Mouse (Mus musculus) embryonic facial prominence, embryonic 12.5 days (tissue): ENCODE results near the gene Peli1. TPM values are rescaled to one million over a fixed set of nuclear protein-coding genes. Genes with fewer than 3 reads are reported as not detected.

Source experiments
- ATAC-seq: fragments of 200-750 bp; cut with Nextera tagmentation; 2 replicates; pipeline ENCODE4 v1.8.0; 2017; ENCODE audit not compliant: insufficient number of reproducible peaks, insufficient read depth, low FRiP score, low TSS enrichment
- H3K27ac ChIP-seq: fragments of 300-500 bp; sonication (generic); 2 replicates; pipeline ENCODE4 v1.5.1; 2016; ENCODE audit warnings: mild to moderate bottlenecking
- H3K27me3 ChIP-seq: fragments of 300-500 bp; sonication (generic); 2 replicates; pipeline ENCODE4 v1.6.1; 2016; ENCODE audit warnings: mild to moderate bottlenecking, moderate library complexity
- H3K36me3 ChIP-seq: fragments of 300-500 bp; sonication (generic); 2 replicates; pipeline ENCODE4 v1.6.1; 2016; ENCODE audit warnings: mild to moderate bottlenecking
- H3K4me1 ChIP-seq: fragments of 300-500 bp; sonication (generic); 2 replicates; pipeline ENCODE4 v1.6.1; 2016
- H3K4me2 ChIP-seq: fragments of 300-500 bp; sonication (generic); replicated peaks from 2 replicates; pipeline ENCODE4 v1.6.1; 2016; ENCODE audit warnings: mild to moderate bottlenecking, moderate library complexity
- H3K4me3 ChIP-seq: fragments of 300-500 bp; sonication (generic); 2 replicates; pipeline ENCODE4 v1.5.1; 2016; ENCODE audit warnings: mild to moderate bottlenecking
- H3K9ac ChIP-seq: fragments of 300-500 bp; sonication (generic); 2 replicates; pipeline ENCODE4 v1.6.1; 2016; ENCODE audit warnings: mild to moderate bottlenecking, moderate library complexity
- H3K9me3 ChIP-seq: fragments of 300-500 bp; sonication (generic); 2 replicates; pipeline ENCODE4 v1.6.1; 2016; ENCODE audit warnings: mild to moderate bottlenecking, moderate library complexity
- WGBS: fragments of 180-500 bp; shearing (Covaris S2); methylation state at CpG from one replicate; pipeline ENCODE4 v1.1.7; 2016; 5-methylcytosine and 5-hydroxymethylcytosine counted together
- polyA plus RNA-seq: library from polyadenylated mRNA; unstranded; fragments of >200 nt; fragmentation: Nextera tagmentation; extraction: Ambion mirVana; gene quantifications from 2 replicates; pipeline ENCODE4 v1.2.1, GENCODE M21; 2016

The Peli1 gene
- polyA plus RNA-seq, 1 experiment from 2014 or later = 65.5 TPM

DNA sequence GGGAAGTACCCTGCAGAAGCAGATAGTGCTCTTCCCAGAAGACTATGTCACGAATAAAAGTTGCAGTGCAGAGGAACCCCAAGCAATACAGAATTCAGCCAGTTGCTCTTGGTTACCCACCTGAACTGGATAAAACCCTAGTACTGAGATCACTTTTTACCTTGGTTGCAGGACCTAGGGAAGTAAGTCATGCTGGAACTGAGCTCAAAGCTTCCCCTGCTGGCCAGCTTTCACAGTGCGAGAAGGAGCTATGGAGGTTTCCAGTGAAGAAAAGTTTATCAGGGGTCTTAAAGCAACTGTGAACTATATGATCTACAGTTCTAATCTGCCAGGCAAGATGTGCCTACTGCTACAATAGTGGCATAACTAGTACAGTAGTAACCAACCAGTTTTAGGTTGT, 5.5 kb downstream of the Peli1 start:
- Histone ChIP-seq H3K9ac (no peak overlapping the region), H3K27me3 (no peaks in the 10 kb centered on the region), H3K9me3 (no peaks in the 10 kb centered on the region), H3K36me3 (no peaks in the 10 kb centered on the region), H3K4me2 (no peak overlapping the region), H3K4me1 (peaks cover 11% of the 10 kb centered on the region), H3K27ac (no peak overlapping the region), H3K4me3 (no peak overlapping the region)
- WGBS = 92% methylated on average over 2 of the region's 2 CpGs
- ATAC-seq = no peak

DNA sequence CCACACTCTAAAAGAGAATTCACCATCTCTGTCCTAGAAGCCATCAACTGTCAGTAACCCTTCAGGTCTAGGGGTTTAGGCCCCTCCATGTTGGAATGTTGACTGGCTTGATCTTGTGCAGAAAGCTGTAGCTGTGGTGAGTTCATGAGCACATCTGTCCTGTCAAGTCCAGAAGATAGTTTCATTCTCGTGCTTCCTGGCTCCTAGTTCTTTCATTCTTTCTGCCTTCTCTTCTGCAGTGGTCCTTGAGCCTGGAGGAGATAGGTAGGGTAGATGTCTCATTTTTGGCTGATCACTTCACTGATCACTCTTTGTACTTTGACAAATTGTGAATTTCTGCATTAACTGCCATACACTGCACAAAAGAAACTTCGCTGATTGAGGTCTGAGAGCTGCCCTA, 7.4 kb downstream of the Peli1 start:
- no peak overlapping the region for H3K4me2 ChIP-seq
- ATAC-seq = no peak

DNA sequence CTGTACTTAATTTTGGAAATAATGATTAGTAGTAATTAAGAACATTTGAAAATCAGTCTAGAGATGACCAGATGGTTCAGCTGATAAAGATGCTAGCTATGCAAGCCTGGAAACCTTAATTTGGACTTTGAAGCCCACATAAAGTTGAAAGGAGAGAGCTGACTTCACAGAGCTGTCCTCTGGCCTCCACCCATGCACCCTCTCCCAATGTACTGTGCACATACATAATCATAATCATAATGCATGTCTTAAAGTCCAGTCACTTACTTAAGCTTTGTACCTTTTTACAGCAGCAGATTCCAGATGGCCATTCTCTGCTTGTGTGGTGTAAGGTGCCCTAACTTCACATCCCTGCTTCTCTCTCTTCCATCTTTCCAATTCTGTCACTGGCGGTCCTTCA, 9.6 kb downstream of the Peli1 start:
- Histone ChIP-seq H3K36me3 (no peaks in the 10 kb centered on the region), H3K27ac (no peak overlapping the region), H3K27me3 (no peaks in the 10 kb centered on the region), H3K4me1 (no peaks in the 10 kb centered on the region), H3K4me2 (no peak overlapping the region), H3K9ac (no peak overlapping the region), H3K4me3 (no peak overlapping the region), H3K9me3 (no peaks in the 10 kb centered on the region)
- ATAC-seq = no peak
- WGBS = 95% methylated on average over 1 of the region's 1 CpGs

More for the DNA sequence above, 7.4 kb downstream of the Peli1 start:
- no peaks in the 10 kb centered on the region for H3K9me3 ChIP-seq
- H3K4me1 ChIP-seq = peaks cover 9% of the 10 kb centered on the region
- H3K27me3 ChIP-seq = no peaks in the 10 kb centered on the region
- H3K27ac ChIP-seq = no peak overlapping the region
- 89% methylated on average over 2 of the region's 2 CpGs for WGBS
- H3K9ac ChIP-seq = no peak overlapping the region
- no peak overlapping the region for H3K4me3 ChIP-seq
- no peaks in the 10 kb centered on the region for H3K36me3 ChIP-seq

DNA sequence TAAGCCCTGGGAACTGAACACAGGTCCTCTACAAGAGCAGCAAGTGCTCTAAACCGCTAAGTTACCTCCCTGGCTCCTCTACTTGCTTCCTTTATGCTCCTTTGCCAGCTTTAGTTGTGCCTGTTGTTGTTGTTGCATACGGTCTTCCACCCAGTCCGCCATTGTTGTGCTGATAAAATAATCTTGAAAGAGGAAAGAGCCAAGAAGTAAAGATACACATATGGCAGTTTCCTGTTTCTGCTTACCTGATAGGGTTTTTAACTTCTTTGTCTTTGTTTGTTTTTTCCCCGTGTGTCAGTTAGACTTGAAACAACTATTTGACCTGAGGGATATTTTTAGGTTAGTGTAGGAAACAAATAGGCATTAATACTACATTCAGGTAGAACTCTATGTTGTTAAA, 10.2 kb downstream of the Peli1 start:
- H3K9me3 ChIP-seq = no peaks in the 10 kb centered on the region
- no peak for ATAC-seq
- no peaks in the 10 kb centered on the region for H3K4me1 ChIP-seq
- no peak overlapping the region for H3K9ac ChIP-seq
- no peak overlapping the region for H3K27ac ChIP-seq
- WGBS = 83% methylated on average over 4 of the region's 4 CpGs
- no peaks in the 10 kb centered on the region for H3K27me3 ChIP-seq
- H3K4me2 ChIP-seq = no peak overlapping the region
- no peaks in the 10 kb centered on the region for H3K36me3 ChIP-seq
- no peak overlapping the region for H3K4me3 ChIP-seq

DNA sequence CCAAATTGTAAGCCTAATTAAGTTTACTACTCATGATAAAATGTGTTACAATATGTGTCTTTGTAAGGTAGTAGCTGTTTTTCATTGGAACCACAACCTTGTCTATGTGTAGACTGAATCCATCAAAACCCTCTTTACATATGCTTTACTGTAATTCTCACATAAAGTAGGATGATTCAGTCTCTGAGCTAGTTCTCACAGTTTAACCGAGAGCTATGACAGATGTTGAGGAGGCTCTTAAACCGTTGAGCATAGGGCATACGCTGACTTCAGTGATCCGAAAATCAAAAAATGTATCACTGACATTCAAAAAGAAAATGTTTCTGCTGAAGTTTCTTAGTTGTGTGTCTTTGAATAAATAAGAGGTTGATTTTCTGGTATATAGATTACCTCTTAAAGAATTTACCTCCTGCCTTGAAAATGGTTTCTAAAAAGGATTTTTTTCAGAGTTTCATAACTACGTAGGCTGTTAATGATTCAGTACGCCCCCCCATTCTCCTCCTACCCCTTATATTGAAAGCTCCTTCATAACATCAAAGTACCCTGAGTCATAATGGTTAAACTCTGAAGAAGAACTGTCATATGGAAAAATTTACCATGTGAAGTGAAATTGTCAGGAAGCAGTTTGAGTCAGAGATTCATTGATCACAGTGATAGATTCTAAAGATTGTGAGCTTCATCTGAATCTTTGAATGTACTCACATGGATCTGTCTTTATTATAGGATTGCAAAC, 11.3 kb downstream of the Peli1 start:
- Histone ChIP-seq H3K4me1 (no peaks in the 10 kb centered on the region), H3K4me2 (no peak overlapping the region), H3K4me3 (no peak overlapping the region), H3K9me3 (no peaks in the 10 kb centered on the region), H3K9ac (no peak overlapping the region), H3K36me3 (peaks cover 5% of the 10 kb centered on the region; the same call in 1 of the 2 replicates), H3K27me3 (no peaks in the 10 kb centered on the region), H3K27ac (no peak overlapping the region)
- 84% methylated on average over 6 of the region's 6 CpGs for WGBS
- ATAC-seq = no peak

DNA sequence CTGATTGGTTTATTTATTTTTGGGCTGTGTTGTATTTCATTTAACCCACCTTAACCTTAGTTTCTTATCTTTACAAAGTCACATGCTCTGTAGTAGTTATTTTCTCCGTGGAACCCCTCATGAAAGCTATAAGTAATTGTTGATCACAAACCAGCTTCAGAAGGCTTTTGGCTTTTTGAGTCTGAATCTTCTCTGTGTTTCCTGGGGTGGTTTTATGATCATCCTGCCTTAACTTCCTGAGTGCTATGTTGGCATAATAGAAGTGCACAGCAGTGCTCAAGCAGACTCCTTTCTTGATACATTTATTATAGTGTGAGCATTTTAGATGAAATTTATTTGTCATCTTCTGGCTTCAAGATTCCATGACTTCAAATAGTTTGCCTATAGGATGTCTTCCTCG, 12.1 kb downstream of the Peli1 start:
- Histone ChIP-seq H3K4me1 (no peaks in the 10 kb centered on the region), H3K9me3 (no peaks in the 10 kb centered on the region), H3K27ac (no peak overlapping the region), H3K9ac (no peak overlapping the region), H3K4me3 (no peak overlapping the region), H3K36me3 (peaks cover 5% of the 10 kb centered on the region; the same call in 1 of the 2 replicates), H3K4me2 (no peak overlapping the region), H3K27me3 (no peaks in the 10 kb centered on the region)
- 77% methylated on average over 2 of the region's 2 CpGs for WGBS
- ATAC-seq = no peak

DNA sequence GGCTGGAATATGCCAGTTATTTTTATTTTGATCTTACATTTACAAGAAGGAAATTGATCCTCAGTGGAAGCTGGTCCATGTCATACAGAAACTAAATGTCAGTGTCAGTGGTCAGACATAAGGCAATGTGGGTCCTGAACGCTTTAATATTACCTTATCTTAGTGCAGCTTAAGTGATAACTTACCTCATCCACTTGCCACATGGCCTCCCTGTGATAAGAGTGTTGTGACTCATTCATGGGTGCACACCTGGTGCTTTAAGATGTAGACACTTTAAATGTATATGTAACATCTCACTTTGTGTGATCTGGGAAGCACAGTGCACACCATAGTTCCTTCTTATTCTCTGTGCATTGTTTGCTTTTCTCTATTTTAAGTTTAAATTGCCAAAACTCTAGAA, 14.3 kb downstream of the Peli1 start:
- ATAC-seq = no peak
- 88% methylated on average over 1 of the region's 1 CpGs for WGBS

DNA sequence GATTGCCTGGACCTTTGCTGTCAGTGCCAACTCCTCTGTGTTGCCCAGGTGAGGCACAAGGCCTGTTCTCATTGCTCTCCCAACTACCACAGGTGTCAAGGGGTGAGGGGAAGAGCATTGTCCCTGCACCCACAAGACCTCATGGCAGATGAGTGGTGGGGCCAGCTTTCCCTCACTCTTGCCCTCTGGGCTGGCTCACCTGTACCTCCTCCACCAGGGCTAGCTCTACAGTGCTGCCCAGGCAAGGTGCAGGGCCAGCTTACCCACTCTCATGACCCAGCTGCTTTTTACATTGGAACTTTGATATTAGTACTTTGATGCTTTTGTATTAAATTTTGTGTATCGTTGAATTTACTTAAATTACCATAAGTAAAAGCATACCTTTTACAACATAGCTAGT, 16.0 kb downstream of the Peli1 start:
- ATAC-seq = no peak
- H3K36me3 ChIP-seq = peaks cover 5% of the 10 kb centered on the region; the same call in 1 of the 2 replicates
- no peak overlapping the region for H3K9ac ChIP-seq
- H3K4me2 ChIP-seq = no peak overlapping the region
- no peak overlapping the region for H3K27ac ChIP-seq
- H3K4me3 ChIP-seq = no peak overlapping the region
- H3K9me3 ChIP-seq = no peaks in the 10 kb centered on the region
- no peaks in the 10 kb centered on the region for H3K4me1 ChIP-seq
- no peaks in the 10 kb centered on the region for H3K27me3 ChIP-seq
- WGBS = 95% methylated on average over 1 of the region's 1 CpGs

More for the DNA sequence above, 14.3 kb downstream of the Peli1 start:
- no peak overlapping the region for H3K27ac ChIP-seq
- no peak overlapping the region for H3K4me2 ChIP-seq
- peaks cover 5% of the 10 kb centered on the region; the same call in 1 of the 2 replicates for H3K36me3 ChIP-seq
- H3K27me3 ChIP-seq = no peaks in the 10 kb centered on the region
- H3K9me3 ChIP-seq = no peaks in the 10 kb centered on the region
- H3K9ac ChIP-seq = no peak overlapping the region
- H3K4me1 ChIP-seq = no peaks in the 10 kb centered on the region
- H3K4me3 ChIP-seq = no peak overlapping the region

DNA sequence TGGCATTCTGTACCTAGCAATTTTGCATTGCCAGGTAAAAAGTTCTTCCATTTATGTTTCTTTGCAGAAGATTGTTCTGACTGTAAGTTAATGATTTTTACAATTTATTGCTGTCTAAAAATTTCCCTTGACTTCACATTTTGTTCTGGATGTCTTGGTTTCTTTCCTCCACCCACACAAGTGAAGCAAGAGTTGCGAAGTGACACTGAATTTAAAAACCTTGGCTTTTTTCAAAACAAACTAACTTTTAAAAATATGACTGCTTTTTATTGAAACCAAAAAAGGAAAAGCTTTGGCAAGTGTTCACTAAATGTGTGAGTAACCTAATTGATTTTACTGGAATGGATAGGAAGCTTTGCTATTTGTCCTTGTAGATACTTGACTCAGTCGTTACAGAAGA, 18.2 kb downstream of the Peli1 start:
- H3K36me3 ChIP-seq = peaks cover 5% of the 10 kb centered on the region; the same call in 1 of the 2 replicates
- ATAC-seq = no peak
- H3K9me3 ChIP-seq = no peaks in the 10 kb centered on the region
- no peak overlapping the region for H3K4me3 ChIP-seq
- WGBS = 91% methylated on average over 2 of the region's 2 CpGs
- no peaks in the 10 kb centered on the region for H3K27me3 ChIP-seq
- no peak overlapping the region for H3K27ac ChIP-seq
- no peak overlapping the region for H3K9ac ChIP-seq
- no peaks in the 10 kb centered on the region for H3K4me1 ChIP-seq
- no peak overlapping the region for H3K4me2 ChIP-seq

DNA sequence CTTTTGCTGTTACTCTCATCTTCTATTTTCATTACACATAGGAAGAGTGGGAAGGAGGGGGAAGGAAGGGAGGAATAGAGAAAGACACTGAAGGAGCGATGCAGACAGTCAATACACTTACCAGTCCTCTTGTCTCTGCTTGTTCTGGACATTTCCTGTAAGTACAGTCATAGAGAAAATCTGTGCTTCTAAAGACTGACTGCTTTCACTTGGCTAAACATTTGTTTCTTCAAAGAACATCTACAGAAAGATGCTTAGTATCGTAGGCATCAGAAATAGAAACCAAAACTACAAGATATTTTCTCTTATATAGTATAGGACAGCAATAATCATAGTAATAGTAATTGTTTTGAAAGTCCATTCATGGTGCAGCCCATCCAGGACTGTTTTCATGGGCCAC, 23.4 kb downstream of the Peli1 start:
- Histone ChIP-seq H3K4me2 (no peak overlapping the region), H3K36me3 (no peaks in the 10 kb centered on the region), H3K27ac (no peak overlapping the region), H3K9me3 (no peaks in the 10 kb centered on the region), H3K27me3 (no peaks in the 10 kb centered on the region), H3K4me3 (no peak overlapping the region), H3K4me1 (no peaks in the 10 kb centered on the region), H3K9ac (no peak overlapping the region)
- ATAC-seq = no peak
- WGBS = 94% methylated on average over 2 of the region's 2 CpGs

DNA sequence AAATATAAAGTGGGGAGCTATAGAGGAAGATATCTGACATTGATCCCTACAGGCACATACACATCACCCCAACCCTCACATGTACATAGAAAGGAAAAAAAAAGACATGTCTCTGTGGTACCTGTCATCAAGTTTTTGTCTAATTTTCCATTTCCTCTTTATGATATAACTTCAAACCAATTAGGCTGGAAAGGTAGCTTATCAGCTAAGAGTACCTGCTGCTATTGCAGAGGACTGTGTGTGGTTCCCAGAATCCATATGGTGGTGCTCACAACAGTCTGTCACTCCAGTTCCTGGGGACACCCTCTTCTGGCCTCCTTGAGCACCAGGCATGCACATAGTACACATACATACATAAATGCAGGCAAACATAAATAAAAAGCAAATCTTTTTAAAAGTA, 24.7 kb downstream of the Peli1 start:
- Histone ChIP-seq H3K27ac (no peak overlapping the region), H3K9ac (no peak overlapping the region), H3K4me2 (no peak overlapping the region), H3K4me3 (no peak overlapping the region), H3K27me3 (no peaks in the 10 kb centered on the region), H3K4me1 (no peaks in the 10 kb centered on the region), H3K36me3 (no peaks in the 10 kb centered on the region), H3K9me3 (no peaks in the 10 kb centered on the region)
- no peak for ATAC-seq

DNA sequence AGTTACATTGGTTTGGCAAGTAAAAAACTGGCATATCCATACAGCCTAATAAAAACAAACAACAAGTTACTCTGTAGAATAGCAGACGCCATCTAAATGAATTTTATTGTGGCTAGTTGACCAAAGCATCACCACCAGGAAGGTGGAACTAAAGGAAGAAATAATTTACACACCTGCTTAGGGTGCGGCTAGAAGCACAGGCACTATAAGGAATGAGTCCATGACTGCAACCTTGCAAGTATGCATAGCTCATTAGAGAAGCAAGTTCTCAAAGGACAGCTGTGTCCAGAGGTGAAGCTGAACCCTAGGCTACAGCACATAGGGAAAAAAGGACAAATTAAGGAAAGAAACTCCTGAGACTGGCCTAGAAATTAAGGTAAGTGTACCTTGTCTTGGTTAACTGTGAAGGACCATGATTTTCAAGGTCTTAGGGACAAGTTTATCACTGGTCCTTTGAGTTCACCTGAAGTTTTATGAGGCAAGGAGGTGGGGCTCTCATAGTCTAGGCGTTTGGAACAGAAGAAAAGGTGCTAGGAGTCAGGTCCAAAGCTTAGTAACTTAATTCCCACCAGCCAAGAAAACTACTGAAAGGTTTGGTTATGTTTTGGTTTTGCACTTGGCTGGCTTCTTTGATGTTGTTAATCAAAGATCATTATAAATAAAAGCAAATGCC, 25.7 kb downstream of the Peli1 start:
- no peaks in the 10 kb centered on the region for H3K36me3 ChIP-seq
- H3K4me2 ChIP-seq = no peak overlapping the region
- no peaks in the 10 kb centered on the region for H3K9me3 ChIP-seq
- no peak for ATAC-seq
- H3K27me3 ChIP-seq = no peaks in the 10 kb centered on the region
- no peak overlapping the region for H3K27ac ChIP-seq
- no peak overlapping the region for H3K9ac ChIP-seq
- no peak overlapping the region for H3K4me3 ChIP-seq
- no peaks in the 10 kb centered on the region for H3K4me1 ChIP-seq
- WGBS = 80% methylated on average over 3 of the region's 3 CpGs
